ENCODE assay signal across 31 mouse cellular contexts in the genomic region with DNA sequence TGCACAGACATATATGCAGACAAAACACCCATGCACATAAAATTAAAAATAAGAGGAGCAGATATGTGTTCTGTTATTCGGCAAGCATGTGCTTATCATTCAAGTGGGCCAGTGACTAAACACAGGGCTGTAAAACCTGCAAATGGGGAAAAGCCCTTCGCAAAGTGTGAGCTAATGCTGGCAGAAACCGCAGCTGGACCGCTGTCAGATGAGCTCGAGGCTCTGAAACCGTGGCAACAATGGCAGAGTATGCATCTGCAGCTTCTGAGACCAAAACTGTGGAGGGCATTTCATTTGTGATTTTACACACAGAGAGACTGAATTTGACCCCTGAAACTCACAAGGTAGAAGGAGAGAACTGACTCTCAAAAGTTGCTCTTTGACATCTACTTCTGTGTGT. TPM values are rescaled to one million over a fixed set of nuclear protein-coding genes. Genes with fewer than 3 reads are reported as not detected.
DNase-seq lines count a peak whose midpoint lies in the region; TF ChIP-seq lines count a peak whose summit lies in the region.
"Had no signal": no experiment of that assay in that cellular context is flagged by ENCODE, and none has a peak within 500 bp of the region (broad histone marks: within the 10 kb centered on the region; RNA-seq: fewer than 3 reads in every experiment).

No protein-coding gene starts in this region.

- H3K36me3 ChIP-seq in limb, embryonic 10.5 days = no peaks in the 10 kb centered on the region
- H3K36me3 ChIP-seq in myocyte (ENCODE audit: control insufficient read depth, insufficient read depth) = no peaks in the 10 kb centered on the region
- H3K36me3 ChIP-seq: forebrain, embryonic 15.5 days; kidney, embryonic 15.5 days; neural tube, embryonic 15.5 days had no signal

- H3K4me3 ChIP-seq in layer of hippocampus, adult 2 months = no peak overlapping the region
- H3K4me3 ChIP-seq in limb, embryonic 10.5 days = no peak overlapping the region
- no peak overlapping the region for H3K4me3 ChIP-seq in myocyte
- H3K4me3 ChIP-seq: forebrain, embryonic 15.5 days; kidney, embryonic 15.5 days; neural tube, embryonic 15.5 days had no signal

- TF ChIP-seq POLR2A in myocyte (IDR thresholded peaks at IDR 0.05; ENCODE audit: insufficient read length, low read depth) = no peak

- no peaks in the 10 kb centered on the region for H3K79me2 ChIP-seq in myocyte (ENCODE audit: control insufficient read depth, insufficient read depth)

- peak overlapping the region; percentile 93 for H3K4me2 ChIP-seq in myocyte (ENCODE audit: low read depth)
- H3K4me2 ChIP-seq: forebrain, embryonic 15.5 days; heart, embryonic 11.5 days; kidney, embryonic 15.5 days; neural tube, embryonic 15.5 days had no signal

- TF ChIP-seq CTCF in layer of hippocampus, adult 2 months (conservative IDR thresholded peaks at IDR 0.05) = no peak

- H3K9me3 ChIP-seq in limb, embryonic 10.5 days (replicated peaks) = no peaks in the 10 kb centered on the region
- H3K9me3 ChIP-seq: forebrain, embryonic 15.5 days; kidney, embryonic 15.5 days; neural tube, embryonic 15.5 days had no signal

- DNase-seq in layer of hippocampus, adult 2 months (ENCODE audit: low spot score in 2 of 2) = no peak
- no peak for DNase-seq in layer of hippocampus, adult 8-10 months (ENCODE audit: low spot score in 2 of 2)
- DNase-seq in brain, adult 2 months (ENCODE audit: low read depth, low spot score) = peak; percentile 37
- DNase-seq in limb, embryonic 10.5 days (ENCODE audit: low spot score) = no peak
- no peak for DNase-seq in right cerebral cortex, postnatal 36 days (ENCODE audit: low spot score in 2 of 2)
- no peak for DNase-seq in embryo, embryonic 10 days (ENCODE audit: low spot score)
- DNase-seq in layer of hippocampus, adult 9-10 months (ENCODE audit: low spot score) = no peak
- DNase-seq: adrenal gland, postnatal 25 days; cerebellum, adult 11 months; cerebellum, adult 9-11 months; kidney, postnatal 4 days; thymus, postnatal 14 days had no signal

- H3ac ChIP-seq in myocyte (ENCODE audit: control insufficient read depth, insufficient read length) = no peak overlapping the region

- WGBS in limb, embryonic 10.5 days = 79% methylated on average over 6 of the region's 6 CpGs

- H3K27ac ChIP-seq in layer of hippocampus, adult 2 months = peak overlapping the region; percentile 8; the same call in 1 of the 2 replicates
- peak overlapping the region; percentile 66; the same call in 1 of the 2 replicates for H3K27ac ChIP-seq in limb, embryonic 10.5 days
- H3K27ac ChIP-seq: forebrain, embryonic 15.5 days; kidney, embryonic 15.5 days; macrophage; neural tube, embryonic 15.5 days had no signal

- peaks cover 34% of the 10 kb centered on the region for H3K4me1 ChIP-seq in limb, embryonic 10.5 days

- no peaks in the 10 kb centered on the region for H3K27me3 ChIP-seq in limb, embryonic 10.5 days (ENCODE audit: low read depth, poor library complexity, severe bottlenecking)
- no peaks in the 10 kb centered on the region for H3K27me3 ChIP-seq in myocyte (ENCODE audit: control insufficient read depth, insufficient read depth, insufficient read length)
- H3K27me3 ChIP-seq: forebrain, embryonic 15.5 days; kidney, embryonic 15.5 days; neural tube, embryonic 15.5 days had no signal

TF ChIP-seq in myocyte, 11 proteins besides CTCF, POLR2A, EP300 and RAD21:
- TF ChIP-seq POLR2AphosphoS2 (IDR thresholded peaks at IDR 0.05; ENCODE audit: insufficient read length, low read depth) (no peak), MYOD1 (IDR thresholded peaks at IDR 0.05; ENCODE audit: control insufficient read depth in 1 of 3, insufficient read length in 2 of 3, low read depth in 2 of 3) (no peak), CEBPB (IDR thresholded peaks at IDR 0.05; ENCODE audit: insufficient read depth, poor library complexity, severe bottlenecking) (no peak), TCF12 (IDR thresholded peaks at IDR 0.05; ENCODE audit: insufficient read depth, poor library complexity, severe bottlenecking) (no peak)
TF ChIP-seq in myocyte: peak in this region for 0.

RNA-seq across cellular contexts. Expression of a gene that starts 3.7 kb away (rescaled TPM):
- total RNA-seq in layer of hippocampus, adult 2 months (2021) = 10 to 100 TPM; 27.8 to 30.2 TPM
- 10 to 100 TPM; 21.3 to 41.5 (median 31.6) TPM for total RNA-seq in layer of hippocampus, adult 8-10 months (2022)
- polyA plus RNA-seq in limb, embryonic 10.5 days (2016; fragmentation: Nextera tagmentation; extraction: Ambion mirVana) = 27.2 and 38.8 TPM in 2 replicates
- 49.6 TPM for polyA plus RNA-seq in myocyte (2012; fragmentation: generic; extraction: Trizol)

RNA-seq across cellular contexts. Expression of a gene that starts 21.3 kb away (rescaled TPM):
- total RNA-seq in layer of hippocampus, adult 2 months (2021) = 1 to 10 TPM; 6.3 TPM
- 1 to 10 TPM; 6.7 to 9.4 (median 8.4) TPM for total RNA-seq in layer of hippocampus, adult 8-10 months (2022)
- polyA plus RNA-seq in limb, embryonic 10.5 days (2016; fragmentation: Nextera tagmentation; extraction: Ambion mirVana) = 15.7 and 19.7 TPM in 2 replicates
- polyA plus RNA-seq in myocyte (2012; fragmentation: generic; extraction: Trizol) = 32.1 TPM

RNA-seq across cellular contexts. Expression of a gene that starts 47.5 kb away (rescaled TPM):
- not detected for total RNA-seq in layer of hippocampus, adult 2 months (2021)
- total RNA-seq in layer of hippocampus, adult 8-10 months (2022) = not detected
- not detected in 2 replicates for polyA plus RNA-seq in limb, embryonic 10.5 days (2016; fragmentation: Nextera tagmentation; extraction: Ambion mirVana)
- polyA plus RNA-seq in myocyte (2012; fragmentation: generic; extraction: Trizol) = not detected
- total RNA-seq: adrenal gland, postnatal 25 days; common myeloid progenitor, adult 5-6 weeks; gastrocnemius, postnatal 4 days; hematopoietic stem cell, adult 5-6 weeks; layer of hippocampus, postnatal 14 days; left cerebral cortex, adult 8-10 months; liver, adult 2 months; midbrain, postnatal 0 days had no signal
- polyA plus RNA-seq: forebrain, embryonic 15.5 days; heart, embryonic 11.5 days; heart, postnatal 0 days; hindbrain, embryonic 16.5 days; intestine, embryonic 16.5 days; kidney, embryonic 15.5 days; liver, adult 2 months; liver, embryonic 16.5 days; lung, embryonic 16.5 days; macrophage; midbrain, postnatal 0 days; neural tube, embryonic 15.5 days had no signal

RNA-seq across cellular contexts. Expression of a gene that starts 53.2 kb away (rescaled TPM):
- total RNA-seq in layer of hippocampus, adult 2 months (2021) = not detected
- not detected for total RNA-seq in layer of hippocampus, adult 8-10 months (2022)
- polyA plus RNA-seq in limb, embryonic 10.5 days (2016; fragmentation: Nextera tagmentation; extraction: Ambion mirVana) = not detected in 2 replicates
- polyA plus RNA-seq in myocyte (2012; fragmentation: generic; extraction: Trizol) = not detected
- total RNA-seq: adrenal gland, postnatal 25 days; common myeloid progenitor, adult 5-6 weeks; gastrocnemius, postnatal 4 days; hematopoietic stem cell, adult 5-6 weeks; layer of hippocampus, postnatal 14 days; left cerebral cortex, adult 8-10 months; liver, adult 2 months; midbrain, postnatal 0 days had no signal
- polyA plus RNA-seq: embryonic facial prominence, embryonic 14.5 days; forebrain, embryonic 15.5 days; heart, embryonic 11.5 days; heart, postnatal 0 days; hindbrain, embryonic 16.5 days; intestine, embryonic 16.5 days; kidney, embryonic 15.5 days; liver, adult 2 months; liver, embryonic 16.5 days; lung, embryonic 16.5 days; macrophage; midbrain, postnatal 0 days; neural tube, embryonic 15.5 days had no signal
